Mouse (Mus musculus): ENCODE results near the gene Fam169b. TPM values are rescaled to one million over a fixed set of nuclear protein-coding genes. Genes with fewer than 3 reads are reported as not detected.
A peak's percentile ranks its signal among the peaks of the same experiment; 100 is the strongest.

The Fam169b gene
- polyA plus RNA-seq (2015; fragmentation: Nextera tagmentation; extraction: Ambion mirVana), result 0.16 TPM in 1 of 2 replicates, not detected in the other

DNA sequence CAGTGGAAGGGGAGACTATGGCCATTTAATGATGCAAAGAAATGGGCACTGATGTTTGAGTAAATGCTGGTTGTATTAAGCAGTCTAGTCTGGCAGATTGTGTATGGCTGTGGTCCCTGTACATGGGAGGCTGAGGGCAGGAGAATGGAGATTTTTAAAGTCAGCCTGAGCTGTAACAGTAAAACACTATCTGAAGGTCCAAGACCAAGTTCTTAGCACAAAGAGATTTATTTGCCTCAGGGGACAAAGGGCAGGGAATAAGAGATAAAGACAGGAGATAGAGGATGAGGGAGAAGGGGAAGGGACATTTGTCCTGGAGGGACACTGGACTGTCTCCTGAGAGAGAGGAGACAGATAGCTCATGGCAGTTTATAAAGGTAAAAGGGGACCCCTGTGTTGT, at the start of gene Fam169b:
TSS of gene Fam169b (plus strand) at position 325 of the 400 bp plus-strand sequence.
- Histone ChIP-seq H3K4me1 (ENCODE audit: control insufficient read depth, insufficient read depth, low read length) (peaks cover 8% of the 10 kb centered on the region), H3K36me3 (ENCODE audit: control insufficient read depth, insufficient read depth, low read length) (no peaks in the 10 kb centered on the region), H3K27me3 (ENCODE audit: control insufficient read depth, insufficient read depth, low read depth, low read length) (peaks cover 5% of the 10 kb centered on the region; the same call in 1 of the 2 replicates), H3K27ac (ENCODE audit: low read length) (no peak within 1 kb of the TSS), H3K4me2 (ENCODE audit: low read length) (no peak within 1 kb of the TSS), H3K9ac (ENCODE audit: low read depth, low read length) (no peak within 1 kb of the TSS), H3K9me3 (replicated peaks; ENCODE audit: control insufficient read depth, low read length, poor library complexity, severe bottlenecking) (no peaks in the 10 kb centered on the region), H3K4me3 (ENCODE audit: low read depth, low read length) (no peak within 1 kb of the TSS)
- no peak for ATAC-seq

DNA sequence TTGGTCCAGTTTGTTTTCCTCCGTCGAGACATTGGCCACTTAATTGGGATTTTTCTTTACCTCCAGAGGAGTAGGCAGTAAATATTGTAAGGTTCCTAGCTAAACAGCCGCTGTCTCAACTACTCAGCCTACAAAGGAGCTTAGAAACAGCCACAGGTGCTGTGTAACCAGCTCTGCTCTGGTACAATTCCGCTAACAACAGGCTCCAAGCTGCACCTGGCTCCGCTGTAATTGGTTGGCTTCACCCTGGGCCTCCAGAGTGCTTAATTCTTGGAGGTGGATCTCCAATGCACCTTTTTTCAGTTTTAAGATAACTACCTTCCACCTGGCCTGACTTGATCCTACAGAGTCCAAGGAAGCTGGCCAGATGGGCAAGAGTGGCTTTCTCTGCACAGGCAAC, 49.6 kb upstream of the Fam169b start:
- peaks cover 18% of the 10 kb centered on the region for H3K4me1 ChIP-seq (ENCODE audit: control insufficient read depth, insufficient read depth, low read length)
- 92% methylated on average over 5 of the region's 5 CpGs for WGBS
- H3K9me3 ChIP-seq (replicated peaks; ENCODE audit: control insufficient read depth, low read length, poor library complexity, severe bottlenecking), result no peaks in the 10 kb centered on the region
- H3K4me3 ChIP-seq (ENCODE audit: low read depth, low read length), result no peak overlapping the region
- no peak for ATAC-seq
- H3K27me3 ChIP-seq (ENCODE audit: control insufficient read depth, insufficient read depth, low read depth, low read length), result no peaks in the 10 kb centered on the region
- no peak overlapping the region for H3K4me2 ChIP-seq (ENCODE audit: low read length)
- peak overlapping the region; percentile 79 for H3K27ac ChIP-seq (ENCODE audit: low read length)
- no peaks in the 10 kb centered on the region; the same call in 1 of the 2 replicates for H3K36me3 ChIP-seq (ENCODE audit: control insufficient read depth, insufficient read depth, low read length)
- no peak overlapping the region for H3K9ac ChIP-seq (ENCODE audit: low read depth, low read length)

DNA sequence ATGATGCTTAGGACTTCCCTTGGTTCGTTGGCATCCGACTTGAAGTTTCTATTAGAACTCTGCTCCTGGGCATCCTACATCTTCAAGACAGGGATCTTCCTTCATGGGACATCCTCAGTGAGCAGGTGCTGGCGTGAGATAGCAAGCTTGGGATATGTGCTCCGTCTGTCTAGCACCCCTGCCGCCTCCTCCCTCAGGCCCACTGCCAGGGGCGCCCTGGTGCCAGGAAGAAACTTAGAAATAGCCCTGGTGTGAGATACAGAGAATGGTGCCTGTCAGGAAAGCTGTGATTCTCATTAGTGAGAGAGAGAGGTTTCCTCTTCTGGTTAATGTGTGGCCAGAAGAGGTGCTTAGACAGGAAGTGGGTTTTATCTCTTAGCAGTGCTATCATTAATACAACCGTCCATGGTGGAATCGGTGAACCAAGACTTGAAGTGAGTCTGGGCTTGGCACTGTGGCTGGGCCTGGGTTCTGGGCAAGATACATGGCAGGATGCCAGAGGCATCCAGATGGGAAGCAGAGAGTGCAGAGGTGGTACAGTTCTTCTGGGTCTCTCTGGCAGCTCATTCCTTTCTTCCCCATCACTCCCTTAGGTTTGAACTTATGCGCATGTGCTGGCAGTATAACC, 48.1 kb upstream of the Fam169b start:
- Histone ChIP-seq H3K4me2 (ENCODE audit: low read length) (no peak overlapping the region), H3K9me3 (replicated peaks; ENCODE audit: control insufficient read depth, low read length, poor library complexity, severe bottlenecking) (no peaks in the 10 kb centered on the region), H3K27me3 (ENCODE audit: control insufficient read depth, insufficient read depth, low read depth, low read length) (no peaks in the 10 kb centered on the region), H3K36me3 (ENCODE audit: control insufficient read depth, insufficient read depth, low read length) (no peaks in the 10 kb centered on the region; the same call in 1 of the 2 replicates), H3K4me3 (ENCODE audit: low read depth, low read length) (no peak overlapping the region), H3K4me1 (ENCODE audit: control insufficient read depth, insufficient read depth, low read length) (peaks cover 18% of the 10 kb centered on the region), H3K27ac (ENCODE audit: low read length) (no peak overlapping the region), H3K9ac (ENCODE audit: low read depth, low read length) (no peak overlapping the region)
- no peak for ATAC-seq
- WGBS, result 93% methylated on average over 9 of the region's 9 CpGs

DNA sequence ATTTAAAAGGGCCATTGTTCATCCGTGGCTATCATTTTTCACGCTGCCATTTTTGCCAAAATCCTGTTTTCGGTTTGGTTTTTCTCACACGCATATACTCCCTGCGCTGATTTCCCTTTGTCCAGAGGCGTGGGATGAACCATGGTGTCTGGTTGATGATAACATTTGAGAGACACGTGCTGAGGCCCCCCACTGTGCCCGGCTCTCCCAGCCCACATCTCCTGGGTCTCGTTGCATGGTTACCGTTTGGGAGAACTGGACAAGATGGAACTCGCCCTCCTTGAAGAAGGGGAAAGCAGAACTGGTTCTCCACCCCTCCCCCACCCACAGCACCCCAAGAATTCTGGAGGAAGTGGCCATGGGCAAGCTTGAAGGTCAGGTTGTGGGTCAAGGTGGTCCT, 46.6 kb upstream of the Fam169b start:
- Histone ChIP-seq H3K4me2 (ENCODE audit: low read length) (no peak overlapping the region), H3K9me3 (replicated peaks; ENCODE audit: control insufficient read depth, low read length, poor library complexity, severe bottlenecking) (no peaks in the 10 kb centered on the region), H3K9ac (ENCODE audit: low read depth, low read length) (no peak overlapping the region), H3K4me3 (ENCODE audit: low read depth, low read length) (no peak overlapping the region), H3K27ac (ENCODE audit: low read length) (no peak overlapping the region), H3K27me3 (ENCODE audit: control insufficient read depth, insufficient read depth, low read depth, low read length) (no peaks in the 10 kb centered on the region), H3K4me1 (ENCODE audit: control insufficient read depth, insufficient read depth, low read length) (peaks cover 18% of the 10 kb centered on the region), H3K36me3 (ENCODE audit: control insufficient read depth, insufficient read depth, low read length) (peaks cover 2% of the 10 kb centered on the region; the same call in 1 of the 2 replicates)
- no peak for ATAC-seq
- 78% methylated on average over 11 of the region's 11 CpGs for WGBS

DNA sequence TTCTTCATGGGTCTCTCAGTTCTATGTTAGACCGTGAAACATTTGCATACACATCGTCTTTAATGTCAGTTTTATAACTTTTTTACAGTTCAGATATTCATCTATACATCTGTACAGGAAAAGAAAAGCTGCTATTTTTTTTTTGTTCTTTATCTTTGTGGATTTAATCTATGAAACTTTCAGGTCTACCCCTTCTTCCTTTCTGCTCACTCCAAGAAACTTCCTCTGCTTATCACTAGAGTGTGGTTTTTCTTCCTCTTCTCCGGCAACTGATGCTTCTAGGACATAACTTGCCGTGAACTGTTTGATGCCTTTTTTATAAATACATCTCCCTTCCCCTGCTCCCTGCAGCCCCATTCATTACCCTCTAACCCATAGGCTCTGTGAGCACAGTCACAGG, 46.0 kb upstream of the Fam169b start:
- Histone ChIP-seq H3K9me3 (replicated peaks; ENCODE audit: control insufficient read depth, low read length, poor library complexity, severe bottlenecking) (no peaks in the 10 kb centered on the region), H3K27me3 (ENCODE audit: control insufficient read depth, insufficient read depth, low read depth, low read length) (no peaks in the 10 kb centered on the region), H3K4me1 (ENCODE audit: control insufficient read depth, insufficient read depth, low read length) (peaks cover 17% of the 10 kb centered on the region), H3K9ac (ENCODE audit: low read depth, low read length) (no peak overlapping the region), H3K4me2 (ENCODE audit: low read length) (no peak overlapping the region), H3K36me3 (ENCODE audit: control insufficient read depth, insufficient read depth, low read length) (peaks cover 2% of the 10 kb centered on the region; the same call in 1 of the 2 replicates), H3K4me3 (ENCODE audit: low read depth, low read length) (no peak overlapping the region), H3K27ac (ENCODE audit: low read length) (no peak overlapping the region)
- WGBS, result 79% methylated on average over 4 of the region's 4 CpGs
- ATAC-seq, result no peak

DNA sequence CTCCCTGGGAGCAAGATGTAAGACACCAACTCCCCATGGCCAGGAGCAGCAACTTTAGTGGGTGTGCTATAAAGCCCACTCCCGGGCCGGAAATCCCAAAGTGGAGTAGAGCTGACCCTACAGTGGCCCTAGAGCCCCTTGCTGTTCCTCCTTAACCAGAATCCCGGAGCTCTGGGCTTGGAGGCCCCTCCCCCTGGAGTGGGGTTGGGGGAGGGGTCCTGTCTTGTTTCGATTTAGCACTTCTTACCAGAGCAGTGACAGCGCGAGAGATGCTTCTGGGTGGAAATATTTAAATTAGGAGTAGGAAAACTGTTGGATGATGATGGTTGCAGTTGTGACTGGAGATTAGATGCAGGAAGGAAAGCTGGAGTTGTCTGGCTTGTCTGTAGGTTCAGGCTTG, 45.1 kb upstream of the Fam169b start:
- no peak overlapping the region for H3K4me3 ChIP-seq (ENCODE audit: low read depth, low read length)
- peaks cover 2% of the 10 kb centered on the region; the same call in 1 of the 2 replicates for H3K36me3 ChIP-seq (ENCODE audit: control insufficient read depth, insufficient read depth, low read length)
- H3K4me1 ChIP-seq (ENCODE audit: control insufficient read depth, insufficient read depth, low read length), result peaks cover 10% of the 10 kb centered on the region
- H3K9ac ChIP-seq (ENCODE audit: low read depth, low read length), result no peak overlapping the region
- H3K27me3 ChIP-seq (ENCODE audit: control insufficient read depth, insufficient read depth, low read depth, low read length), result no peaks in the 10 kb centered on the region
- H3K4me2 ChIP-seq (ENCODE audit: low read length), result no peak overlapping the region
- H3K9me3 ChIP-seq (replicated peaks; ENCODE audit: control insufficient read depth, low read length, poor library complexity, severe bottlenecking), result no peaks in the 10 kb centered on the region
- 28% methylated on average over 6 of the region's 6 CpGs for WGBS
- H3K27ac ChIP-seq (ENCODE audit: low read length), result no peak overlapping the region
- no peak for ATAC-seq

DNA sequence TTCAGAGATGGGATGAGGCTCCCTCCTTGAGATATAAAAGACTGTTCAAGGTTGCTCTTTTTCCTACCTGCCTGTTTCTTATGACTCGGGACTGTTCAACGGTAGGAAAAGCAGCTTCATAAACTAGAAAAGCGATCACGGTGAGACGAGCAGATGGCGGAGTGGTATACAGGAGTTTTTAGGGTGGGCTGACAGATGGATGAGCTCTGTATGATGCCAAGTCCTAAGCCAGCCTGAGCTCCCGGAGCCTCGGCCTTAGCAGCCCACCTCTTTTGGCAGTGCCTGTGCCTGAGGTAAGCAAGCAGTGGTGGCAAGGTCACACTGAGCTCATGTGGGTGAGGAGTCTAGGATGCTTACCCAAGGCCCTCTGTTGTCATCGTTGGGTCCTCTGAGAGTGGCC, 42.8 kb upstream of the Fam169b start:
- Histone ChIP-seq H3K9me3 (replicated peaks; ENCODE audit: control insufficient read depth, low read length, poor library complexity, severe bottlenecking) (no peaks in the 10 kb centered on the region), H3K4me1 (ENCODE audit: control insufficient read depth, insufficient read depth, low read length) (peaks cover 9% of the 10 kb centered on the region), H3K4me2 (ENCODE audit: low read length) (no peak overlapping the region), H3K36me3 (ENCODE audit: control insufficient read depth, insufficient read depth, low read length) (0 out of 2 replicates have a peak, but pooled peaks cover 2% of the 10 kb centered on the region), H3K9ac (ENCODE audit: low read depth, low read length) (no peak overlapping the region), H3K27ac (ENCODE audit: low read length) (no peak overlapping the region), H3K4me3 (ENCODE audit: low read depth, low read length) (no peak overlapping the region), H3K27me3 (ENCODE audit: control insufficient read depth, insufficient read depth, low read depth, low read length) (no peaks in the 10 kb centered on the region)
- 88% methylated on average over 9 of the region's 9 CpGs for WGBS
- no peak for ATAC-seq

DNA sequence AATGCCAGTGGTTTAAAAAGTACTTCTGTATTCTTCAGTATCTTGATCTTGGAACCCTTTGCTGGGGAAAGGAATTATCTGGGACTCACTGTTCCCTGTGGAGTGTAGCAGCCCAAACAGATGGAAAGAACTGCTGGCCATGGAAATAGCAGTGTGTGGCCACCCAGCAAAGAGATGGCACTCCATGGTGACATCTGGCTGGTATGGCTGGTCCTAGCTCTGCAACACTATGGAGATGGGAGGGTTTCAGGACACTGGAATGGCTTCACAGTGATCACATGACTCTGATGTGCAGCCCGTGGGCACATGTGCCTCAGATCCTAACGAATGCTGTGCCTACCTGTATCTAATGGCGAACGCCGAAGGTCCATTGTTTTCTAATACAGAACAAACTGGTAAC, 41.1 kb upstream of the Fam169b start:
- Histone ChIP-seq H3K4me3 (ENCODE audit: low read depth, low read length) (no peak overlapping the region), H3K4me2 (ENCODE audit: low read length) (no peak overlapping the region), H3K27me3 (ENCODE audit: control insufficient read depth, insufficient read depth, low read depth, low read length) (no peaks in the 10 kb centered on the region), H3K9me3 (replicated peaks; ENCODE audit: control insufficient read depth, low read length, poor library complexity, severe bottlenecking) (no peaks in the 10 kb centered on the region), H3K27ac (ENCODE audit: low read length) (no peak overlapping the region), H3K36me3 (ENCODE audit: control insufficient read depth, insufficient read depth, low read length) (0 out of 2 replicates have a peak, but pooled peaks cover 2% of the 10 kb centered on the region), H3K9ac (ENCODE audit: low read depth, low read length) (no peak overlapping the region), H3K4me1 (ENCODE audit: control insufficient read depth, insufficient read depth, low read length) (peaks cover 9% of the 10 kb centered on the region)
- ATAC-seq, result no peak
- WGBS, result 89% methylated on average over 5 of the region's 5 CpGs

DNA sequence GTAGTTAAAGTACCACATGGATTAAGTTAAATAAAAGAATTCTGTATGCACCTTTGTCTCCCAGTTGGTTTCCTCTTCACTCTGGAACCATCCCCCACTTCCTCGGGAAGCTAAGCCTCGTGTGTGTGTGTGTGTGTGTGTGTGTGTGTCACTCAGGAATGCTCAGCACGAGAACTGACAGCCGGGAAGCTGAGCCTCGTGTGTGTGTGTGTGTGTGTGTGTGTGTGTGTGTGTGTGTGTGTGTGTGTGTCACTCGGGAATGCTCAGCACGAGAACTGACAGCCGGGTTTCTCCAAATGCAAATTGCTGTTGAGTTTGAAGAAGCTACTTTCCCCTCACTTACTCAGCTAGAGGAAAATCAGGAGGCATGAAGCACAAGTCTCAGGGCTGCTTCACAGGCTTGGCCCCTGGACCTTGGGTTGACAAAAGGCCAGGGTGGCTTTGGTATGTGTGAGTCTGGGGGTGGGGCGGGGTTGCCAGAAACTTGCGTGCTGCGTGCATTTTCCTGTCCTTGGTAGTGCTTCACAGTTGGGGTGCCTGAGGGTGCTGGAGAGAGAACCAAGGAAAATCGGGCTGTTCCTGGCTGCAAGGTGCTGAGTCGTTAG, 39.9 kb upstream of the Fam169b start:
- peaks cover 3% of the 10 kb centered on the region for H3K4me1 ChIP-seq (ENCODE audit: control insufficient read depth, insufficient read depth, low read length)
- H3K4me2 ChIP-seq (ENCODE audit: low read length), result no peak overlapping the region
- ATAC-seq, result peak; percentile 47; the same call in 1 of the 2 replicates
- H3K9ac ChIP-seq (ENCODE audit: low read depth, low read length), result no peak overlapping the region
- no peaks in the 10 kb centered on the region for H3K9me3 ChIP-seq (replicated peaks; ENCODE audit: control insufficient read depth, low read length, poor library complexity, severe bottlenecking)
- H3K36me3 ChIP-seq (ENCODE audit: control insufficient read depth, insufficient read depth, low read length), result 0 out of 2 replicates have a peak, but pooled peaks cover 2% of the 10 kb centered on the region
- H3K27ac ChIP-seq (ENCODE audit: low read length), result no peak overlapping the region; the same call in 1 of the 2 replicates
- WGBS, result 23% methylated on average over 13 of the region's 13 CpGs
- no peak overlapping the region for H3K4me3 ChIP-seq (ENCODE audit: low read depth, low read length)
- H3K27me3 ChIP-seq (ENCODE audit: control insufficient read depth, insufficient read depth, low read depth, low read length), result no peaks in the 10 kb centered on the region

Measured in midbrain, embryonic 16.5 days (tissue).